Mouse (Mus musculus) urinary bladder, postnatal 10 days (tissue): ENCODE data around the gene Nek2.

Source experiments
- DNase-seq: peaks from one replicate; pipeline ENCODE4 v3.0.0; 2022; ENCODE audit warnings: low spot score

Gene Nek2

GRCm38 (mm10) chr1:191814935-191815334 lies 6.3 kb upstream of the Nek2 start:
- no peak for DNase-seq

GRCm38 (mm10) chr1:191816596-191816995 lies 4.6 kb upstream of the Nek2 start:
- no peak for DNase-seq

GRCm38 (mm10) chr1:191817418-191818144 lies 3.7 kb upstream of the Nek2 start:
- peak; percentile 76 for DNase-seq

- DNase-seq, result no peak
Observed at GRCm38 (mm10) chr1:191818145-191818631, 3.1 kb upstream of the Nek2 start.

GRCm38 (mm10) chr1:191819026-191819425 lies 2.2 kb upstream of the Nek2 start:
- no peak for DNase-seq

- DNase-seq, result no peak
Observed at GRCm38 (mm10) chr1:191820951-191821325, 306 bp upstream of the Nek2 start.

- no peak for DNase-seq
Observed at GRCm38 (mm10) chr1:191829124-191829523, 7.9 kb downstream of the Nek2 start.

- no peak for DNase-seq
Observed at GRCm38 (mm10) chr1:191833396-191833795, 12.2 kb downstream of the Nek2 start.

- DNase-seq, result peak; percentile 23
Observed at GRCm38 (mm10) chr1:191834825-191835224, 13.6 kb downstream of the Nek2 start.

GRCm38 (mm10) chr1:191836318-191836985 lies 15.2 kb downstream of the Nek2 start:
- DNase-seq, result no peak

- DNase-seq, result no peak
Observed at GRCm38 (mm10) chr1:191837691-191838090, 16.4 kb downstream of the Nek2 start.

GRCm38 (mm10) chr1:191838994-191839741 lies 17.9 kb downstream of the Nek2 start:
- DNase-seq, result no peak

- DNase-seq, result no peak
Observed at GRCm38 (mm10) chr1:191840774-191841565, 19.7 kb downstream of the Nek2 start.

GRCm38 (mm10) chr1:191842247-191842646 lies 21.0 kb downstream of the Nek2 start:
- no peak for DNase-seq

- DNase-seq, result no peak
Observed at GRCm38 (mm10) chr1:191846667-191847066, 25.4 kb downstream of the Nek2 start.

- no peak for DNase-seq
Observed at GRCm38 (mm10) chr1:191849501-191849900, 28.3 kb downstream of the Nek2 start.

GRCm38 (mm10) chr1:191853442-191853841 lies 32.2 kb downstream of the Nek2 start:
- no peak for DNase-seq

- DNase-seq, result no peak
Observed at GRCm38 (mm10) chr1:191854716-191855115, 33.5 kb downstream of the Nek2 start.

- no peak for DNase-seq
Observed at GRCm38 (mm10) chr1:191855136-191855878, 34.1 kb downstream of the Nek2 start.

GRCm38 (mm10) chr1:191856886-191857651 lies 35.8 kb downstream of the Nek2 start:
- no peak for DNase-seq
